Mouse (Mus musculus): ENCODE results near the gene Ncaph2. TPM values are rescaled to one million over a fixed set of nuclear protein-coding genes. Genes with fewer than 3 reads are reported as not detected.

Ncaph2 gene
- polyA plus RNA-seq, 1 experiment, result 182 TPM

DNA sequence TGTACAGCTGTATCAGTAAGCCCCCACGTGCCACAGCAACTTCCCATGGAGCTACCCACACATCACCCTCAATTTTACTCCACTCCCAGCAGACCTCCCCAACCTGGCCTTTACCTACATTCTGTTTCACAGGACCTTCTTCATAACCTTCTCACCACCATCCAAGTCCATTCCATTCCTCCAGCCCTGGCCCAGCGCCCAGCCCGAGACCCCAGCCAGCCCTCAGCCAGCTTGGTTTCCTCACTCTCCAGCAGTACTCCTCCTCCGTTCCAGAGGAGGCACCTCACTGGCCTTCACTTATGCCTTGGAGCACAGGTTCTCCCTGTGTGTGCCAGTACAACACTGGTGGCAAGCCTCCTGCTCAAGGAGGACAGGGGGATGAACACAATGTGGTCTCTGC lies 42.2 kb upstream of the Ncaph2 start:
- peak overlapping the region; percentile 76 for H3K4me3 ChIP-seq
- H3K27me3 ChIP-seq (ENCODE audit: control insufficient read depth, insufficient read depth, insufficient read length), result no peaks in the 10 kb centered on the region
- peaks cover 66% of the 10 kb centered on the region for H3K79me2 ChIP-seq (ENCODE audit: control insufficient read depth, insufficient read depth)
- H3K36me3 ChIP-seq (ENCODE audit: control insufficient read depth, insufficient read depth), result no peaks in the 10 kb centered on the region
- TF ChIP-seq USF1 (IDR thresholded peaks at IDR 0.05; ENCODE audit: low read depth) (no peak), POLR2A (IDR thresholded peaks at IDR 0.05; ENCODE audit: insufficient read length, low read depth) (peak; percentile 4), SRF (IDR thresholded peaks at IDR 0.05; ENCODE audit: control insufficient read depth, insufficient read length, low read depth) (no peak), POLR2AphosphoS2 (IDR thresholded peaks at IDR 0.05; ENCODE audit: insufficient read length, low read depth) (peak; percentile 24)
- H3K4me2 ChIP-seq (ENCODE audit: low read depth), result peak overlapping the region; percentile 86
- peak overlapping the region; percentile 72 for H3ac ChIP-seq (ENCODE audit: control insufficient read depth, insufficient read length)

DNA sequence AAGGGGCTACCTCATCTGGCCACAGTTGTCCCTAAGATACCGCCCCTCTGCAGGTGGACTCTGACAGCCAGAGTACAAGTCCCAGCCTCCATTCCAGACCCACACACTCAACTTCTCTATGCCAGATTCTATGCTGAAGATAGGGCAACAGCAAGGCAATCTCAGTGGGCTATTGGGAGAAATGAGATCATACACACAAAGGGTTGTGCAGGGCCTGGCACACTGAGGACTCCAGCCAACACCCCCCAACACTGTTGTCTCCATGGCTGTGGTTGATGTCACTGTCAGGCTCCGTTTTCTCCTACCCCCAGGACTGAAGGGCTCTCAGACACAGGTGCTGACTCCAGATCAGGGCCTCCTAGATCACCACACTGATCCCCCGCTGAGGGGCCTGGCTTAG lies 41.4 kb upstream of the Ncaph2 start:
- no peak for TF ChIP-seq POLR2AphosphoS2 (IDR thresholded peaks at IDR 0.05; ENCODE audit: insufficient read length, low read depth)
- peak; percentile 55; the same call in 1 of the 2 replicates for TF ChIP-seq CEBPB (IDR thresholded peaks at IDR 0.05; ENCODE audit: insufficient read depth, poor library complexity, severe bottlenecking)
- TF ChIP-seq USF1 (IDR thresholded peaks at IDR 0.05; ENCODE audit: low read depth), result no peak
- TF ChIP-seq MAX (IDR thresholded peaks at IDR 0.05; ENCODE audit: low read depth), result no peak
- no peak for TF ChIP-seq MYOG (IDR thresholded peaks at IDR 0.05; ENCODE audit: control insufficient read depth in 1 of 3, insufficient read depth in 1 of 3, insufficient read length in 2 of 3, low read depth in 2 of 3)
- no peak for TF ChIP-seq MYOD1 (IDR thresholded peaks at IDR 0.05; ENCODE audit: control insufficient read depth in 1 of 3, insufficient read length in 2 of 3, low read depth in 2 of 3)
- no peak for TF ChIP-seq SRF (IDR thresholded peaks at IDR 0.05; ENCODE audit: control insufficient read depth, insufficient read length, low read depth)
- no peak for TF ChIP-seq TCF12 (IDR thresholded peaks at IDR 0.05; ENCODE audit: insufficient read depth, poor library complexity, severe bottlenecking)
- Histone ChIP-seq H3K27me3 (ENCODE audit: control insufficient read depth, insufficient read depth, insufficient read length) (no peaks in the 10 kb centered on the region), H3K4me2 (ENCODE audit: low read depth) (peak overlapping the region; percentile 86)

DNA sequence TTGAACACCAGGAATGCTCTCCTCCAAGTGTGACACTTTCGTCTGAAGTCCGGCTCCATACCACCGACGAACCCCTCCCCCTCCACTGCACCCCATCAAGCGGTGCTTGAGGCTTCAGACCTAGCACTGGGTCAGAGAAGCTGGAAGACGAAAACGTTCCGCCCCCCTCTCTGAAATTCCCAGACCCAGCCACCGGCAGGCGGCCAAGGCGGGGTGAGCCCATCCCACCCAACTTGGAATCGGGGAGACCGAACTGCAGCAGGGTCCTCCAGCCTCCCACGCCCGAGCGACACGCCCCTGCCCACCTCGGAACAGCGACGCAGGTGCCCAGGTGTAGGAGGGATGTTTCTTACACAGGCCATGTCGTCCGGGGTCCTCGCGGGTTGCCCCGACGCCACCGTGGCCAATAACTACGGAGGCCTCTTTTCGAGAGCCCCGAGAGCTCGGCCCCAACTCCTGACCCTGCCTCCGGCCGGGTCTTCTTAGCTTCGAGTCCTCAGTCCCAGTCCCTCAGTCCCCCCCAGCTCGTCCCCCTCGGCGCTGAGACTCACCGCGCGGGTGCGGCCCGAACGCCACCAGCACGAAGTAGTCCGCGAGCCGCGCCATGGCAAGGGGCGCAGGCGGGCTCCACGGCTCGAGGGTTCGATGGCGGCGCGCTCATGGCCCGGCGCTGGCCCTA lies 40.9 kb upstream of the Ncaph2 start:
- TF ChIP-seq MYOD1 (IDR thresholded peaks at IDR 0.05; ENCODE audit: control insufficient read depth in 1 of 3, insufficient read length in 2 of 3, low read depth in 2 of 3) (peak in 1 of 3 experiments; percentile 32), REST (IDR thresholded peaks at IDR 0.05; ENCODE audit: insufficient read depth, insufficient read length) (no peak), E2F4 (IDR thresholded peaks at IDR 0.05; ENCODE audit: insufficient read depth) (no peak), MAX (IDR thresholded peaks at IDR 0.05; ENCODE audit: low read depth) (no peak), POLR2AphosphoS2 (IDR thresholded peaks at IDR 0.05; ENCODE audit: insufficient read length, low read depth) (no peak), TCF12 (IDR thresholded peaks at IDR 0.05; ENCODE audit: insufficient read depth, poor library complexity, severe bottlenecking) (no peak)

More for the DNA sequence above, 41.4 kb upstream of the Ncaph2 start:
- H3K4me3 ChIP-seq, result peak overlapping the region; percentile 76
- peak overlapping the region; percentile 72 for H3ac ChIP-seq (ENCODE audit: control insufficient read depth, insufficient read length)
- H3K36me3 ChIP-seq (ENCODE audit: control insufficient read depth, insufficient read depth), result no peaks in the 10 kb centered on the region
- H3K79me2 ChIP-seq (ENCODE audit: control insufficient read depth, insufficient read depth), result peaks cover 59% of the 10 kb centered on the region

DNA sequence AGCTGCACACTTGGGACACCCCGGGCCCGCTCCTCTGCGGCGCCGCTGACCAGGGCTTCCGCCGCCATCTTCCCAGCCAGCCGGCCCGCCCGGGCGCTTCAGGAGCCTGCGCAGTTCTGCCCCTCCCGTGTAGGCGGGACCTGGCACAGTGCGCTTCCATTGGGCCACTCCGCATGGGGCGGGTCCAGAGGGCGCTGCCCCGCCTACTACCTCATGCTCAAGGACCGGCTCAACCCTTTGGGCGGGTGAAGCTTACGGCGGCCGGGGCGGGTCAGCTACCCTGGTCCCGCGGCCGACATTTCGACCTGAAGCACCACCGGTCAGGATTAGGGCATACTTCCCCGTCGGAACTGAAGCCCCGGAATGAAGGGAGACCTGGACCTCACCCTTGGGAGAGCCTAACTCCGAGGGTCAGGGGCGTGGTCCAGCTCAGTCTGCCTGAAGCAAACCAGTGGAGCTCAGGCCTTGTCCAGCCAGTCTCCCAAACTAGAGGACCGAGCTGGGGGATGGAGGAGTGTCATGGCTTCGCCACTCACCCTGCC lies 40.3 kb upstream of the Ncaph2 start, which contains the start of gene Sbf1:
Sbf1 (minus strand) TSS at position 122 of the 542 bp plus-strand sequence.
- TF ChIP-seq REST (IDR thresholded peaks at IDR 0.05; ENCODE audit: insufficient read depth, insufficient read length), result peak; percentile 0
- peak; percentile 79 for TF ChIP-seq POLR2AphosphoS2 (IDR thresholded peaks at IDR 0.05; ENCODE audit: insufficient read length, low read depth)
- TF ChIP-seq USF1 (IDR thresholded peaks at IDR 0.05; ENCODE audit: low read depth), result no peak
- TF ChIP-seq POLR2A (IDR thresholded peaks at IDR 0.05; ENCODE audit: insufficient read length, low read depth), result peak; percentile 88
- TF ChIP-seq MYOG (IDR thresholded peaks at IDR 0.05; ENCODE audit: control insufficient read depth in 1 of 3, insufficient read depth in 1 of 3, insufficient read length in 2 of 3, low read depth in 2 of 3), result no peak
- TF ChIP-seq CEBPB (IDR thresholded peaks at IDR 0.05; ENCODE audit: insufficient read depth, poor library complexity, severe bottlenecking), result no peak
- TF ChIP-seq TCF12 (IDR thresholded peaks at IDR 0.05; ENCODE audit: insufficient read depth, poor library complexity, severe bottlenecking), result no peak
- no peak for TF ChIP-seq MYOD1 (IDR thresholded peaks at IDR 0.05; ENCODE audit: control insufficient read depth in 1 of 3, insufficient read length in 2 of 3, low read depth in 2 of 3)
- no peak for TF ChIP-seq MAX (IDR thresholded peaks at IDR 0.05; ENCODE audit: low read depth)
- no peak for TF ChIP-seq TCF3 (IDR thresholded peaks at IDR 0.05; ENCODE audit: insufficient read length, low read depth)
- TF ChIP-seq SRF (IDR thresholded peaks at IDR 0.05; ENCODE audit: control insufficient read depth, insufficient read length, low read depth), result peak; percentile 69
- TF ChIP-seq E2F4 (IDR thresholded peaks at IDR 0.05; ENCODE audit: insufficient read depth), result peak; percentile 21
- Histone ChIP-seq H3K4me3 (peak within 1 kb of the TSS; percentile 76), H3K79me2 (ENCODE audit: control insufficient read depth, insufficient read depth) (peaks cover 47% of the 10 kb centered on the region), H3K4me2 (ENCODE audit: low read depth) (peak within 1 kb of the TSS; percentile 86), H3ac (ENCODE audit: control insufficient read depth, insufficient read length) (peak within 1 kb of the TSS; percentile 72), H3K36me3 (ENCODE audit: control insufficient read depth, insufficient read depth) (no peaks in the 10 kb centered on the region), H3K27me3 (ENCODE audit: control insufficient read depth, insufficient read depth, insufficient read length) (no peaks in the 10 kb centered on the region)

More for the DNA sequence above, 40.9 kb upstream of the Ncaph2 start:
- Histone ChIP-seq H3K27me3 (ENCODE audit: control insufficient read depth, insufficient read depth, insufficient read length) (no peaks in the 10 kb centered on the region), H3K4me2 (ENCODE audit: low read depth) (peak overlapping the region; percentile 86), H3K79me2 (ENCODE audit: control insufficient read depth, insufficient read depth) (peaks cover 53% of the 10 kb centered on the region), H3K36me3 (ENCODE audit: control insufficient read depth, insufficient read depth) (no peaks in the 10 kb centered on the region), H3K4me3 (peak overlapping the region; percentile 76), H3ac (ENCODE audit: control insufficient read depth, insufficient read length) (peak overlapping the region; percentile 72)

DNA sequence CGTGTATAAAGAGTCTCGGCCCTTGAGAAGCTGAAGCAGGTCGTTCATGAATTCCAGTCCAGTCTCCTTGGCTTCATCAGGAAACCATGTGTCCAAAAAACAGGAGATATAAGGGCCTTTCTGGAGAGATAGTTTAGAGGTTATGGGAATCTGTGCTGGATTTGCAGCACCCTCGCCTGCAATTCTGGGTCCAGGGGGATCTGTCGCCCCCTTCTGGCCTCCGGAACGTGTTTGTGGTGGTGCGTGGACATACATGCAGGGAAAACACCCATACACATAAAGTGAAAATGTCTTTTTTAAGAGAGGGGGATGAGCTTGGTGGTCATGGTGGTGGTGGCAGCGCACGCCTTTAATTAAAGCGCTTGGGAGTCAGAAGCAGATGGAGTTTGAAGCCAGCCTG lies 39.4 kb upstream of the Ncaph2 start:
- H3ac ChIP-seq (ENCODE audit: control insufficient read depth, insufficient read length), result no peak overlapping the region
- no peaks in the 10 kb centered on the region for H3K27me3 ChIP-seq (ENCODE audit: control insufficient read depth, insufficient read depth, insufficient read length)
- TF ChIP-seq SRF (IDR thresholded peaks at IDR 0.05; ENCODE audit: control insufficient read depth, insufficient read length, low read depth), result no peak
- no peak for TF ChIP-seq POLR2AphosphoS2 (IDR thresholded peaks at IDR 0.05; ENCODE audit: insufficient read length, low read depth)
- no peak for TF ChIP-seq MYOD1 (IDR thresholded peaks at IDR 0.05; ENCODE audit: control insufficient read depth in 1 of 3, insufficient read length in 2 of 3, low read depth in 2 of 3)
- TF ChIP-seq POLR2A (IDR thresholded peaks at IDR 0.05; ENCODE audit: insufficient read length, low read depth), result no peak
- TF ChIP-seq USF1 (IDR thresholded peaks at IDR 0.05; ENCODE audit: low read depth), result no peak
- no peak for TF ChIP-seq MYOG (IDR thresholded peaks at IDR 0.05; ENCODE audit: control insufficient read depth in 1 of 3, insufficient read depth in 1 of 3, insufficient read length in 2 of 3, low read depth in 2 of 3)
- TF ChIP-seq E2F4 (IDR thresholded peaks at IDR 0.05; ENCODE audit: insufficient read depth), result no peak
- TF ChIP-seq CEBPB (IDR thresholded peaks at IDR 0.05; ENCODE audit: insufficient read depth, poor library complexity, severe bottlenecking), result no peak
- TF ChIP-seq TCF3 (IDR thresholded peaks at IDR 0.05; ENCODE audit: insufficient read length, low read depth), result no peak
- TF ChIP-seq REST (IDR thresholded peaks at IDR 0.05; ENCODE audit: insufficient read depth, insufficient read length), result no peak
- TF ChIP-seq TCF12 (IDR thresholded peaks at IDR 0.05; ENCODE audit: insufficient read depth, poor library complexity, severe bottlenecking), result no peak
- TF ChIP-seq MAX (IDR thresholded peaks at IDR 0.05; ENCODE audit: low read depth), result no peak
- H3K4me3 ChIP-seq, result peak overlapping the region; percentile 76
- H3K36me3 ChIP-seq (ENCODE audit: control insufficient read depth, insufficient read depth), result no peaks in the 10 kb centered on the region
- H3K4me2 ChIP-seq (ENCODE audit: low read depth), result no peak overlapping the region
- H3K79me2 ChIP-seq (ENCODE audit: control insufficient read depth, insufficient read depth), result peaks cover 38% of the 10 kb centered on the region
